Mouse (Mus musculus) heart, adult 18-20 months (tissue): ENCODE results near the gene Kitl. TPM values are rescaled to one million over a fixed set of nuclear protein-coding genes. Genes with fewer than 3 reads are reported as not detected.

Source experiments
- DNase-seq, 2 experiments: peaks; one replicate each; pipeline ENCODE4 v3.0.0; 2021 to 2022; ENCODE audit warnings: mixed read lengths in 1 of 2
- long read RNA-seq, 2 experiments: library from polyadenylated mRNA; stranded (forward); transcript quantifications; one replicate each; pipeline ENCODE4 v2.0.0; 2021
- total RNA-seq, 2 experiments: library from RNA; stranded (reverse); gene quantifications; 2 replicates each; pipeline ENCODE4 v1.2.3; 2021

Gene Kitl
- 10 to 100 TPM; 46.9 to 85.8 TPM for total RNA-seq
- long read RNA-seq, experiment 1, full-length matches to known transcripts, result 37 of 43 reads
- long read RNA-seq, experiment 1, partial matches to known transcripts, result 0 of 43 reads
- long read RNA-seq, experiment 1, other reads (novel, unspliced or antisense), result 6 of 43 reads
- long read RNA-seq, experiment 2, full-length matches to known transcripts, result 20 of 22 reads
- long read RNA-seq, experiment 2, partial matches to known transcripts, result 0 of 22 reads
- long read RNA-seq, experiment 2, other reads (novel, unspliced or antisense), result 2 of 22 reads

DNA sequence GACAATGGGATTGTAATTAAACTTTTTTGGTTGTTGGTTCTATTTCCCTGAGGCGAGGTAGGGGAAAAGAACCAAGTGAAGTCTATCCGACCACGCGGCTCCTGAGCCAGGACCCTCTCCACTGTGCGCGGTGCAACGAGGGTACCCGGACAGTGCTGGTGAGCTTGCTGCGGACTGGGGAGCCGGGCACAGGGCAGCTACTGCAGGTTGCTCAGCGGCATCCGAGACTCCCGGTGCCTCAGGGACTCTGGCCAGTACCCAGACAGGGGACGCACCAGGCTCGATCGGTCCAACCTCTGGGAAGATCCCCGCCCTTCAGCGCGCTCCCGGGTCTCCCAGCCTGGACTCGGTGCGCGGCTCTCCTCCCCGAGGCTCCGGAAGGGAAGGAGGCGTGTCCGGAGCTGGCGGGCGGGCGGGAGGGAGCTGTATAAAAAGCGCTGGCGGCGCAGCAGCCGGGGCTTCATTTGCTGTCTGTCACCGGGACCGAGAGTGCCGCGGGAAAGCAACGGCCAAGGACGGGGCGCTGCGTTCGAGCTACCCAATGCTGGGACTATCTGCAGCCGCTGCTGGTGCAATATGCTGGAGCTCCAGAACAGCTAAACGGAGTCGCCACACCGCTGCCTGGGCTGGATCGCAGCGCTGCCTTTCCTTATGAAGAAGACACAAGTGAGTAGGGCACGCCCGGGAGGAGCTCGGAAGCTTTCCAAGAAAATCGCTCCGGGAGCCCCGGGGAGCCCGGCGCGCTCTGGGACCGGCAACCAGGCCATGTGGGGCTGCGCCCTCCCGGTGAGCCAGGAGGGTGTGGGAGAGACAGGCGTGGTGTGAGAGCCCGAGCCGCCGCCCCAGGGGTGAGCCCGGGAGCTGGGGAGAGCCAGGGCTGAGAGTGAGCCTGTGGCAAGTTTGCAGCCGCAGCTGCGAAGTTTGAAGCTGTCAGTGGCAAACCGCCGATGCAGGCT lies at the start of gene Kitl:
Gene Kitl (plus strand): TSS at position 261 of the 956 bp plus-strand sequence.
- DNase-seq, result peak; percentile 89 to 92

DNA sequence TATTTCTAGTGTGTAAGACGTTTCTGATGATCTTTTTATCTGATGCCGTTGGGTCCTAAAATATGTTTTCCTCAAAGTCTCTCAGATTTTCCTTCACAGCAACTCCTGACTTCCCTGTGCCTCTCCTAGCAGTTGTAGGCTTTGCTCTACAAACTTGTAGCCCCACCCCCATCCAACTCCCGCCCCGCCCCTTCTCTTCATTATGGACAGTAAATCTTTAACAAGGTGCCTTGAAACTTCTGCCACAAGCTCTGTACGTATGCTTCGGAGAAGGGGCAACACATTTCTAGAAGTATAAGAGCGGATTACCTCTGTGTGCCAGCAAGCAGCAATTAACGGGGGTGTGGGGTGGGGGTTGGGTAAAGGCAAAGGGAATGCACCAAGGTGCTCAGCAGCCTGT lies 42.6 kb upstream of the Kitl start:
- DNase-seq, result no peak

DNA sequence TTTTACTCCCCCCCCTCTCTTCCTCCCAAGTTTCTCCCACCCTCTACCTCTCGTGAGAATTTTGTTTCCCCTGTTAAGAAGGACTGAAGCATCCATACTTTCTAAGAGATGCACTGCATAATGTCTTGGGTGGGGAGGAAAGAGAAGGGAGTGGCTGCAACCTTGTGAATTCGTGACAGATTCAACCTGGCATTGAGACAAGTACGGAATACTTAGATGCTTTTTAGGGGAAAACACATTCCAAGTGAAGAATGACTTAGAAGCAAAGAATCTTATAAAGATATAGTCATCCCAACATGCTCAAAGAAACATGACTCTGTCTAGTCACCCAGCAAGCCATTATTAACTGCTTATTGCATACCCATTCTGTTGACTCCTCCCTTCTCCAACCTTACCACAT lies 35.3 kb upstream of the Kitl start:
- no peak for DNase-seq

DNA sequence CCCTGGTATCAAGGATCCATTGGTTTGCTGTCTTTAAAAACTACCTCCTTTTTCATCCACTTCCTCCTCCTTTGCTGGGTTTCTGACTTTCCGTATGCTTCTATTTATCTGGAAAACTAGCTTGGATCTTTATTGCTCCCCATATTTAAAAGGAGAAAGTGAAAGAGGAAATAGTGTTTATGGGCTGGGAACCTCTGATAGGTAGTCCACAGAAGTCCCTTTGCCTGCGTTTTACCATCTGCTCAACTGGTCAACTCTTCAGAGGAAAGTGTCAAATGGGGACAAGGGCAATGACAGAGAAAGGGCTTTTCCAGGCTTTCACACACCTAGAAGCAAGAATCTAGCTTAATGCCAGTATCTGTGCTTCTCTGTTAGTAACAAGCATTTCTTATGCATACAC lies 34.5 kb upstream of the Kitl start:
- no peak for DNase-seq

DNA sequence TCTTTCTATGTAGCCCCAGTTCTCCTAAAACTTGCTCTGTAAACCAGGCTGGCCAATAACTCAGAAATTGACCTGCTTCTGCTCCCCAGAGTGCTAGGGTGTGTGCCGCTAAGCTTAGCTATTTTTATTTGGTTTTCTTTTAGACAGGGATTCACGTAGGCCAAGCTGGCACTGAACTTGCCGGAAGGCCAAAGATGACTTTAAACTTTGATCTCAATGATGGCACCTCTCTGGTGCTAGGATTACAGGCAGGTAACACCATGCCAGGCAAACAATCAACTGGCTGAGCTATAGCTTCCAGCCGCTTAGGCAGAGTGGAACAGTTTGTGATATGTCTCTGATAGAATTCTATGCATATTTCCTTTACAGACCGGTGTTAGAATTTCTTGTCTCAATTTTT lies 33.5 kb upstream of the Kitl start:
- no peak for DNase-seq

DNA sequence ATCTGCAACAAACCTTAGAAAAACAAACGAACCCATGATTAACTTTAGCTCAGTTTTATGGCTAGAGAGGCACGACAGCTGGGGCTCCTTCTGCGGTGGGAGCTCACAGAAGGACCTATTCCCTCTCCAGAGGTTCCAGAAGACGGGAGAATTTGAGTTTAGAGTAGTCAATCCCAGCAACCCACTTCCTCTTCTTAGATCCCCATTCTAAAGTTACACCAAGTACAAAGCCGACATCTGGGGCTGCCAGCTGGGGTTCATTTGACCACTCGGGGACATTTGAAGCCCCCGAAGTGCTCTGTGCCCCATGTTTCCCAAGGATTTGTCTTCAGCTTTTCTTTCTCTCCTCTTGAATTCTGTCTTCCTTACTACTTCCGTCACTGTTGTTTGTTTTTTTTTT lies 28.7 kb upstream of the Kitl start:
- DNase-seq, result peak in 1 of 2 experiments; percentile 4

DNA sequence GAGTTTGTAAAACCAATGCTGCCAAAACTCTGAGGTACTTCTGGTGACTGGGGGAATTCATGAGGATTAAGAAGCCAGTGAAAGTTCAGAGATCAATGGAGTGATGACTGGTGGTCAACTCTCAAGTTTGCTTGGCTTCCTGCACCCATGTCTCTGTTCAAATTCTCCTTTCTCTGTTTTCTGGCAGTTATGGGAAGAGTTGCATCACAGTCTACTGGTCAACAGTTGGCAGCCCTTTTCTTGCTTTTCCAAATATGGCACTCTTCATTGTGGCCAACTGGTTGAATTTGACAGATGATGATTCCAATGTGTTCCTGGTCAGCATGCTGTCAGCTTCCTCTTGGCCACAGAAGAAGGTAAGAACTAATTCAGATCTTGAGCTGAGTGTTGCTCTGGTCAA lies 25.7 kb upstream of the Kitl start:
- DNase-seq, result peak in 1 of 2 experiments; percentile 12

DNA sequence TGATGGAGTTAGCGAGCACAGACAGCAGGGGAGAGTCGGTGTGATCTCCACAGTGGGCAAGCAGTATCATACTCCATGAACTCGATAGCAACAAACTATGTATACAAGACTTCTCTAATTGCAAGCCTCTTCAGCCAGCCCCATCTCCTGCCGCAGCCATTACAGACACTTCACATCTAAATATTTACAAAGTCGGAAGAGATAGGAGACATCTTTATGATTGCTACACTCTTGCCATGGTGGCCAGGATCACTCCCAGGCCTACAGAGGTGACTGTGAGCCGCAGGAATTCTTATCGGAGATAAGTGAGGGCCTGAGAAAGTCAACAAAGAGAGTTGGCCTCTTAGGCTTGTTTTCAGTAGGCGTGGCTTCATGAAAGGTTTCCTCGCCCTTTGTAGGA lies 23.3 kb upstream of the Kitl start:
- no peak for DNase-seq

DNA sequence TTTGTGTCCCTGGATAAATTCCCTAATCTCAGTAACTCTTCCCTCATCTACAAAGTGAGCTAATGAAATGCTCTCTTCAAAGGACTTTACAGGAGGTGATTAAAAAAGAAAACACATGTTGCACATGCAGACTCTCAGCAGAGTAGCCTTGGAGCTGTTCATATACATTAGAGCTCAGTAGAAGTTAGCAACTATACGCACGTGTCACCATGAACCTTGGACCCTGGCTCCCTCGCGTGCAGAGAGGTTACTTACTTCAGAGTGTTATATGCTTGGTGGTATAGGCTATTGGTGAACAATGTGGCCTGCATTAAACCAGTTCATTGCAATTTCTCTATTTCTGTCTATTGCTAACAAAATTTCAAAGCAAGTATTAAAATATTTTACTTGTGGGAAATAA lies 14.0 kb upstream of the Kitl start:
- DNase-seq, result no peak

DNA sequence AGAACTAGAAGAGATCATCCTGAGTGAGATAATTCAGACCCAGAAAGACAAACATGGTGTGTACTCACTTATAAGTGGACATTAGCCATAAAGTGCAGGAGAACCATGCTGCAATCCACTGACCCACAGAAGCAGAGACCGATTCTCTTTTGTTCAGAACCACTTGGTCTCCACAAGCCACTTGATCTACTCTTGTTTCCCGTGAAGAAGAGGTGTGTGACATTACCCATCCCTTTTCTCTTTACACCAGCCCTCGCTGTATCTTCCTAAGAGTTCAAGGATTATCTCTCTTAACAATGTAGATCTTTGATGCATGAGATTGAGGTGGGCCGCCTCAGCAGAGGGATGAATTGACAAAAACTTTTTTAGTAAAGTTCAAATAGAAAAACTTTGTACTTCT lies 11.6 kb upstream of the Kitl start:
- DNase-seq, result no peak

DNA sequence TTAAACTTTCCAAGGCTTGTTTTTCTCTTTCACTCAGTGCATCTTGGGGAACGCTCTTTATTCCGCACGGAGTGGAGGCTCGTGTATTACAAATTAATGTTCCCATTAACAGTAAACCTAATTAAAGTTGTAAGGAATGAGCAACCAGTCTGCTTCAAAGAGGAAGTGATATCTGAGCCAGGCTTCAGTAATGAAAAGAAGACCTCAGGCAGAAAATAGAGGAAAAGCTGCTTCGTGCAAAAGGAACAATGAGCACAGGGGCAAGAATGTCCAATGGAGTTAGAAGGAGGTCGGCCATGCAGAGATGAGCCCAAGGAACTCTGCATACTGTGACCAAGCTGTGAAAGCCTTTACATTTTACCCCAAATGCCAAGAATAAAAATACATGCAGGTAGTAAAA lies 5.7 kb upstream of the Kitl start:
- DNase-seq, result no peak

DNA sequence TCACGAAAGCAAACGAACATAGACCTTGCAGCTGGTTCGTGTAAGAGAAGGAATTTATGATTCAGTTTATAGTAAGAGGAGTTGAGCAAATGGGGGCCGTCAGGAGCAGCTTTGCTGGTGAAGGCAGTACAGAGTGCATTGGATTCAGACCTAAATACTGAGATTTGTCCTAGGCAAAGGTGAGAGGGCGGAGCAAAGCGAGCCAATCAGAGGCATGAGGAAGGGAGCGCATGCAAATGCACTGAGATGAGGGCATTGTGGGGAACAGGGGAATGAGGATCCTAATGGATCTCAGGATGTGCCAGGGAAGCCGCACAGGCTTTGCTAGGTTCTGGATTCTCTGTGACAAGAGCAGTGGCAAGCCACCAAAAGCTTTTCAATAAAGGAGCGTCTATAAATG lies 5.1 kb upstream of the Kitl start:
- DNase-seq, result no peak

DNA sequence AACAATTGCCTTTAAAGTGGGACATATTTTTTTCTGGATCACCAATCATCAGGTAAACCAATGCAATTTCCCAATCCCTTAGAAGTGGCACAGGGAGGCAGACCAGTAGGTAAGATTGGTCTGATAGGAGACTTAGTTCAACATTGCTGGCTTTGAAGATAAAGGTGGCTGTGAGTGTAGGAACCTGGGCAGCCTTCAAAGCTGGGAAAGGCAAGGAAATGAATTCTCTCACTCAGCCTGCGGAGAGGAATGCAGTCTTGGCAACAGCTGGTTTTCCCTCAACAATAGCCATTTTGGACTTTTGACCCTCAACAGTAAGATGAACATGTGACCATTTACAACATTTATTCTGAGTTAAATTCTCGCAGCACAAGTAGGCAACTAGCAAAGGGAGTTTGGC lies 1.3 kb upstream of the Kitl start:
- DNase-seq, result no peak

DNA sequence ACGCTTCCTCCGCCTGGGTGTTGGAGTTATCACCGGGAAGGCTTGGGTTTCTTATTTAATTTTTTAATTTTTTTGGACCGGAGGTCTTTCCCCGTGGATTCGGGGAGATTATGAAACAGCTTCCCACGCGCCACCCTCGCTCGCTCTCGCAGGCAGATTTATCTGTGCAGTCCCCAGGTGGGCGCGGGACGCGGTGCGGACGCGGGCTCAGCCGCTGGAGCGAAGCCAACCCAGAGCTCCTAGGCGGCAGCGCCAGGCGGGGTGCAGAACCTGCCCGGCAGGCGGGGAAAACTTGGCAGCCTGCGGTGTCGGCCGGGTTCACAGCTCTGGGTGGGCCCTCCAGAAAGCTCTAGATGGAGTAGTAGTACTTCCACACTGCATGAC lies 888 bp downstream of the Kitl start:
- DNase-seq, result peak; percentile 70 to 73

DNA sequence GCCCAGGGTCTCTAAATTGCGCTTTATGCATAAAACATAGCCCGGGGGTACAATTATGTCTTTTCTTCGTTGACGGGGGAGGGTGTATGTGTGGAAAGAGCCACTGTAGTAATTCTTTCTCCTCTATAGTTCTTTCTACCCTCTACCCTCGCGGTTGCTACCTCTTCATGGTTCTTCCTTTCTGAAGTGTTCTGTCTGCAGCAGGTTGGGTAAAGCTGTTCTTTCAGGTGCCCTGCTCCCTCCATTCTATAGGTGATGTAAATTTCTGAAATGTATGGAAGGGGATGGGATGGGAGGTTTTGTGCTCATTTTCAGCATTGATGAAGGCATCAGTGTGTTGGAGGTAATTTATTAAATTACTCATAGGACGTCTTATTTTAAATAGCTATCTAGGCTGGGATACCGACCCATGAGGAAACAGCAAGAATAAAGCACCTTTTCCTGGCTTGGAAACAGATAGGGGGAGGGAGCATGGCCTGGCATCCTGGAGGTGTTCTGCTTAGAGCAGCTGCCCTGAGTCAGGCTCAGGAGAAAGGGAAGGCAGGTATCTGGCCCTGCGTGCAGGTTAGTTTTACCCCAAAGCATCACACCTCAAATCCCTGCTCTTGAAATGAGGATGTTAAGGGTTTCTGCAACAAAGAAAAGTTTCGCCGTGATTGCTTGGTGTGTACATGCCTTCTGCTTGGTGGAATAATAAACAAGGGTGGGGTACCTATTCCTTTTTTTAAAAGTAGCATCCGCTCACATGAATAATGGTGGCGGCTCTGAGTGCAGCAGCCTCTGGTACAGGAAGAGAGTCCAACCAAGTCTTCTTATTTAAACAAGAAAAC lies 1.7 kb downstream of the Kitl start:
- DNase-seq, result peak; percentile 26 to 39

DNA sequence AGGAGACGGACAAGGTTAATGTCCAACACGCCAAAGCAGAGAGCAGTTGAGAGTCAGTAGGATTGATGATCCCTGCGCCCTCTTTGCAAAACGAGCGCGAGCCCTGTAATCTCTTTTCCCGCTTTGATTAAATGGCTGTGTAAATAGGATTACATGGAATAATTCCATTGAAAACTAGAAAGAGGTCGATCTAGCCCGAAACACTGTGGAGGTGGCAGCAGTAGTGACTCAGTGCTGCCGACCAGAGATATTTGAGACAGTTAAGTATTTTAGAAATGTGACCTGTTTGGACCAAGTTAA lies 2.3 kb downstream of the Kitl start:
- no peak for DNase-seq

DNA sequence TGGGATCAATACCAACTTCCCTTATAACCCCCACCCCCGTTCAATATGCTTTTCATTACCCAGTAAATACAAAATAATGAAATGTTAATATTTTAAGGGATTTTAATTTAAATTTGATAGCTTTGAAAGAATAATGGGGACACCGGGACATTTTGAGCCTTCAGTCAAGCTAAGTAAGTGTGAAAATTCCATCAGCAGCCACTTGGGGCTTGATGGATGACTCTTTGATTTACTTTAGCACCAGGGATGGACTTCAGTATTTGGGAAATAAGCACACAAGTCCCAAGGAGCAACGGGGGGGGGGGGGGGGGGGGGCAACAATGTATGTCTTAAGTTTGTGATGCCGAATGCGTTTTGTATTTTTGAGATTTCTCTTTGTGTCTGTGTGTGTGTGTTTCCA lies 3.1 kb downstream of the Kitl start:
- no peak for DNase-seq

DNA sequence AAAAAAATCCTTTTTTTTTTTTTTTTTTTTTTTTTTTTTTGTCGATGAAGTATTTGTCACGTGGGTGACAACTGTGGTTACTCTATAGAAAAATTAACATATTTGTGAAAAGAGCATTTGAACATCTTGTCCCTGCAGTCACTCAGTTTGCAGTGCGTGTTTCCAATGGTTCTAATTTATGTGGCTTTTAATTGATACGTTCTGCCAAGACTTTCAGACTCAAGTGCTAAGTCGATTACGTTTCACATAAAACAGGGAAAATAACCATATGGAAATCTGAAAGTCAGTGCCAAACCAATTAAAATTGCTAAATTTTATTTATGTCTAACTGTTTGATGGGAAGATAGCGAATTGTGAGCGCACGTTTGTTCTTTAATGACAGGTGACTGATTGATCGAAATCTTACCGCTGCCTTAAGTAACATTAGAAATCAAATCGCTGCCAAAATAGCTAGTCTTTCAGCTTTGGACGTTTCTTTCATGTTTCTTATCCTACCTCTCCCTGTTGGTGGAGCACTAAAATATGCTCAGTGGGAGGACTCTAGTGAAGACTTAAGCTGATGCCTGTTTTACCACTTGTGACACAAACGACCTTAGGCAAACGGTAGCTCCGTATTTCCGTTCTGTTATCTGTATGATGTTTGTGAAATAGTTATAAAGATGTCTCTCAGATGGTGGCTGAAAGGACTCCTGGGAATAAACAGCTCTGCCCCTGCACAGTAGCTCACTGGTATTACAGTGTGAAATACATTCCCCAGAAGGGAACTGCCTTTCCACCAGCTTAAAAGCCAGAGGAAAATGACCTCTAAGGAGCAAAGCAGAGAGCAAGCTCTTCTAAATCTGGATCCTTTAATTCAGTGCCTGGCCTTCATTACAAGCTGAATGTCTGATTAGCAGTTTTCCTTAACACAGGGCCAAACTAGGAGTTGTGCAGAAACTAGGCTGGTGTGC lies 4.1 kb downstream of the Kitl start:
- no peak for DNase-seq

DNA sequence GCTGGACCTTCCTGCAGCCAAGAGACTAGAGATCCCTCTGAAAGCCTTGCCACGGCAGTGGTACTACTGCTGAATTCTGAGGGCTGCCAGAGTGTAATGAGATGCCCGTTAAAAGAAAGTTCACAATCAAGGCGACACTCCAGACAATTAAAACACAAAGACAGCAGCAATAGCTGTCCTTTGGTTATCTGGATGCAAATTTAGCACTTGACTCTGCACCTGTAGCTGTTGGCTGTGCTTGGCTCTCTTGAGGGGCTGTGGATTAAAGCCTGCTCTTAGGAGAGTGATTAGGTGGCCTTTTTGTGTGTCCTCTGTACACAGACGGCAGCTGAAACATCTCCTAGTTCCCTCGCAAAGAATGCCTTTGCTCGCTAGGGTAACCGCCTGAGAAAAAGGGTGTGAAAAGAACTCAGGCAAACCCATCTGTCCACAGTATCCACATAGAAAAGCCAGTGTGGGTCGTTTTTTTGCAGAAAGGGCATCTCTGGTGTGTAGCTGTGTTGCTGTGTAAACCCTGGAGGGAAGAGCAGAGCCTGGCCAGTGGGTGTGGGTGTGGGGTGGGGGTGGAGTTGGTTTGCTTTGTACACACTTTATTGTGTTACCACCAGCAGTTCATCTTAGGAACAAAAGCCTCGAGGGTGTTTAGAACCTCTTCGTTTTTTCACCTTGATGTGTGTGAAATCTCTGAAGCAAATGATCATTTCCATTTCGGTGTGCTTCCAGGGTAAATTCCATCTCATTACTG lies 6.8 kb downstream of the Kitl start:
- no peak for DNase-seq

DNA sequence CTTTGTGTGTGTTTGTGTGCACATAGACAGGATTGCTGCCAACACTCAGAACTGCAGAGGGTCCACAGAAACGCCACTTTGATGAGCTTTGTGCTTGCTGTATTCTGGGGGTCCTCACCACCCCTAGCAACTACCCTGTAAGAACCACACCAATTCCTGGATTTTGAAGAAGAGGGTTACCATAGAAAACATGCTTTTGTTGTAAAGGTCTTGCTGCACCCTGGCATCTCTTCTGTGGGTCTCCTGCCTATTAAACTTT lies 7.3 kb downstream of the Kitl start:
- no peak for DNase-seq

DNA sequence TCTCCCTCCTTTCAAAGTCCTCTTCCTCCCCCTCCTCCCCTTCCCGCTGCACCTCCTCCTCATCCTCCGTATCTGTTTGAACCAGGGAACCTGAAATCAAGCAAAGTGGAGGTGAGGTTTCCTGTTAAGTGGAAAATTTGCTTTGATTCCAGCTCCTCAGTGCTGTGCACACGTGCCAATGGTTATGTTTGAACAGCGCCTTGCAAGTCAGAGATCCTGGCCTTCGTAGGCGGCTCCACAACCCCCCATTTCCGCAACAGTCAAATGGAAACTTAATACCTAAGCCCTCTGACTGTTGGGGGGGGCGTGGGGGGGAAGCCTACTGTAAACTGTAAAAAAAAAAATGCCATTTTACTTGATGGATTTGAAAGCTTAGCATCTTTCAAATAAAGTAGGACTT lies 10.2 kb downstream of the Kitl start:
- DNase-seq, result no peak
